Mouse (Mus musculus) liver, adult 2 months (tissue): ENCODE measurements around the gene Schip1.

ENCODE experiments used
- CTCF ChIP-seq: fragments of 200-500 bp; IDR thresholded peaks from 2 replicates; pipeline ENCODE4 v1.5.1; 2011; ENCODE audit warnings: low read depth, low read length, control low read depth
- POLR2A ChIP-seq: fragments of 200-500 bp; IDR thresholded peaks from 2 replicates; pipeline ENCODE4 v1.6.1; 2011; ENCODE audit warnings: low read length, control low read depth; ENCODE audit not compliant: insufficient read depth; ENCODE audit errors: extremely low read depth

GRCm38 (mm10) chr3:68085024-68085423, 20.4 kb downstream of the Schip1 start:
- no peak for TF ChIP-seq POLR2A
- no peak for TF ChIP-seq CTCF
